Mouse (Mus musculus): ENCODE data around the gene Taf6l. TPM values are rescaled to one million over a fixed set of nuclear protein-coding genes. Genes with fewer than 3 reads are reported as not detected.

Taf6l gene
- total RNA-seq (2014; fragmentation: Nextera tagmentation) (14.4 and 17.5 TPM in 2 replicates), total RNA-seq (2017) (17.0 and 21.0 TPM in 2 replicates), polyA plus RNA-seq (2012) (33.4 and 34.4 TPM in 2 replicates)

- DNase-seq (ENCODE audit: low spot score), result peak; percentile 92
- ATAC-seq (ENCODE audit: extremely low read depth, insufficient number of reproducible peaks, low FRiP score, poor library complexity, severe bottlenecking), result peak; percentile 94
- peak within 1 kb of the TSS; percentile 84 for H3K4me3 ChIP-seq (ENCODE audit: low read depth, low read length)
- TF ChIP-seq GATA1 (IDR thresholded peaks at IDR 0.05; ENCODE audit: borderline replicate concordance, low read length) (no peak), POLR2AphosphoS5 (IDR thresholded peaks at IDR 0.05; ENCODE audit: insufficient replicate concordance, low read depth, low read length) (no peak), GATA2 (IDR thresholded peaks at IDR 0.05; ENCODE audit: borderline replicate concordance, low read depth, low read length) (no peak), TAL1 (conservative IDR thresholded peaks at IDR 0.05; ENCODE audit: low read depth, low read length) (no peak), CTCF (IDR thresholded peaks at IDR 0.05; ENCODE audit: low read depth, low read length) (no peak)
- peaks cover 49% of the 10 kb centered on the region for H3K36me3 ChIP-seq (replicated peaks)
- peaks cover 42% of the 10 kb centered on the region for H3K4me1 ChIP-seq (ENCODE audit: insufficient read depth, low read depth, low read length)
- no peaks in the 10 kb centered on the region for H3K9me3 ChIP-seq (replicated peaks)
- no peaks in the 10 kb centered on the region for H3K27me3 ChIP-seq (ENCODE audit: insufficient read depth, low read length)
These were observed at the start of gene Taf6l for GRCm38 (mm10) chr19:8786008-8786781. TSS of gene Taf6l (minus strand) at chr19:8786417.

- no peak for ATAC-seq (ENCODE audit: extremely low read depth, insufficient number of reproducible peaks, low FRiP score, poor library complexity, severe bottlenecking)
- Histone ChIP-seq H3K9me3 (replicated peaks) (no peaks in the 10 kb centered on the region), H3K4me3 (ENCODE audit: low read depth, low read length) (no peak overlapping the region), H3K4me1 (ENCODE audit: insufficient read depth, low read depth, low read length) (peaks cover 10% of the 10 kb centered on the region), H3K36me3 (replicated peaks) (peaks cover 99% of the 10 kb centered on the region), H3K27me3 (ENCODE audit: insufficient read depth, low read length) (no peaks in the 10 kb centered on the region)
- no peak for DNase-seq (ENCODE audit: low spot score)
- TF ChIP-seq GATA2 (IDR thresholded peaks at IDR 0.05; ENCODE audit: borderline replicate concordance, low read depth, low read length), result no peak
These were observed 46.8 kb upstream of the Taf6l start for GRCm38 (mm10) chr19:8832971-8833370.

- DNase-seq (ENCODE audit: low spot score), result no peak
- no peaks in the 10 kb centered on the region for H3K27me3 ChIP-seq (ENCODE audit: insufficient read depth, low read length)
- ATAC-seq (ENCODE audit: extremely low read depth, insufficient number of reproducible peaks, low FRiP score, poor library complexity, severe bottlenecking), result no peak
- H3K4me3 ChIP-seq (ENCODE audit: low read depth, low read length), result no peak overlapping the region
- H3K9me3 ChIP-seq (replicated peaks), result no peaks in the 10 kb centered on the region
- peaks cover 99% of the 10 kb centered on the region for H3K36me3 ChIP-seq (replicated peaks)
- peaks cover 17% of the 10 kb centered on the region for H3K4me1 ChIP-seq (ENCODE audit: insufficient read depth, low read depth, low read length)
- TF ChIP-seq CTCF (IDR thresholded peaks at IDR 0.05; ENCODE audit: low read depth, low read length) (no peak), GATA1 (IDR thresholded peaks at IDR 0.05; ENCODE audit: borderline replicate concordance, low read length) (no peak), POLR2AphosphoS5 (IDR thresholded peaks at IDR 0.05; ENCODE audit: insufficient replicate concordance, low read depth, low read length) (no peak), TAL1 (conservative IDR thresholded peaks at IDR 0.05; ENCODE audit: low read depth, low read length) (no peak), GATA2 (IDR thresholded peaks at IDR 0.05; ENCODE audit: borderline replicate concordance, low read depth, low read length) (no peak)
These were observed 45.0 kb upstream of the Taf6l start for GRCm38 (mm10) chr19:8831262-8831661.

- no peak overlapping the region for H3K4me3 ChIP-seq (ENCODE audit: low read depth, low read length)
- H3K4me1 ChIP-seq (ENCODE audit: insufficient read depth, low read depth, low read length), result peaks cover 17% of the 10 kb centered on the region
- no peak for ATAC-seq (ENCODE audit: extremely low read depth, insufficient number of reproducible peaks, low FRiP score, poor library complexity, severe bottlenecking)
- peaks cover 99% of the 10 kb centered on the region for H3K36me3 ChIP-seq (replicated peaks)
- no peak for DNase-seq (ENCODE audit: low spot score)
- H3K9me3 ChIP-seq (replicated peaks), result no peaks in the 10 kb centered on the region
- no peak for TF ChIP-seq GATA1 (IDR thresholded peaks at IDR 0.05; ENCODE audit: borderline replicate concordance, low read length)
- TF ChIP-seq GATA2 (IDR thresholded peaks at IDR 0.05; ENCODE audit: borderline replicate concordance, low read depth, low read length), result no peak
- no peak for TF ChIP-seq CTCF (IDR thresholded peaks at IDR 0.05; ENCODE audit: low read depth, low read length)
- TF ChIP-seq TAL1 (conservative IDR thresholded peaks at IDR 0.05; ENCODE audit: low read depth, low read length), result no peak
- TF ChIP-seq POLR2AphosphoS5 (IDR thresholded peaks at IDR 0.05; ENCODE audit: insufficient replicate concordance, low read depth, low read length), result no peak
- no peaks in the 10 kb centered on the region for H3K27me3 ChIP-seq (ENCODE audit: insufficient read depth, low read length)
These were observed 44.4 kb upstream of the Taf6l start for GRCm38 (mm10) chr19:8830664-8831063.

GRCm38 (mm10) chr19:8829660-8830059 lies 43.4 kb upstream of the Taf6l start, which contains the start of gene AC129217.1:
TSS of gene AC129217.1 (plus strand) at chr19:8829773.
- H3K27me3 ChIP-seq (ENCODE audit: insufficient read depth, low read length), result no peaks in the 10 kb centered on the region
- peaks cover 98% of the 10 kb centered on the region for H3K36me3 ChIP-seq (replicated peaks)
- H3K4me1 ChIP-seq (ENCODE audit: insufficient read depth, low read depth, low read length), result peaks cover 17% of the 10 kb centered on the region
- H3K9me3 ChIP-seq (replicated peaks), result no peaks in the 10 kb centered on the region
- no peak for TF ChIP-seq GATA2 (IDR thresholded peaks at IDR 0.05; ENCODE audit: borderline replicate concordance, low read depth, low read length)
- no peak for TF ChIP-seq TAL1 (conservative IDR thresholded peaks at IDR 0.05; ENCODE audit: low read depth, low read length)
- TF ChIP-seq POLR2AphosphoS5 (IDR thresholded peaks at IDR 0.05; ENCODE audit: insufficient replicate concordance, low read depth, low read length), result no peak
- TF ChIP-seq GATA1 (IDR thresholded peaks at IDR 0.05; ENCODE audit: borderline replicate concordance, low read length), result no peak
- no peak for ATAC-seq (ENCODE audit: extremely low read depth, insufficient number of reproducible peaks, low FRiP score, poor library complexity, severe bottlenecking)
- H3K4me3 ChIP-seq (ENCODE audit: low read depth, low read length), result no peak within 1 kb of the TSS
- no peak for DNase-seq (ENCODE audit: low spot score)

GRCm38 (mm10) chr19:8822696-8823095 lies 36.5 kb upstream of the Taf6l start:
- TF ChIP-seq POLR2AphosphoS5 (IDR thresholded peaks at IDR 0.05; ENCODE audit: insufficient replicate concordance, low read depth, low read length) (no peak), TAL1 (conservative IDR thresholded peaks at IDR 0.05; ENCODE audit: low read depth, low read length) (no peak), GATA1 (IDR thresholded peaks at IDR 0.05; ENCODE audit: borderline replicate concordance, low read length) (no peak), CTCF (IDR thresholded peaks at IDR 0.05; ENCODE audit: low read depth, low read length) (no peak), GATA2 (IDR thresholded peaks at IDR 0.05; ENCODE audit: borderline replicate concordance, low read depth, low read length) (no peak)
- Histone ChIP-seq H3K4me1 (ENCODE audit: insufficient read depth, low read depth, low read length) (peaks cover 29% of the 10 kb centered on the region), H3K27me3 (ENCODE audit: insufficient read depth, low read length) (no peaks in the 10 kb centered on the region), H3K36me3 (replicated peaks) (peaks cover 60% of the 10 kb centered on the region), H3K9me3 (replicated peaks) (no peaks in the 10 kb centered on the region), H3K4me3 (ENCODE audit: low read depth, low read length) (no peak overlapping the region; the same call in 1 of the 2 replicates)
- ATAC-seq (ENCODE audit: extremely low read depth, insufficient number of reproducible peaks, low FRiP score, poor library complexity, severe bottlenecking) (no peak), DNase-seq (ENCODE audit: low spot score) (no peak)

Measured in G1E (cell line).